Mouse (Mus musculus) limb, embryonic 12.5 days (tissue): Measurements from ENCODE around the gene Gm525. TPM values are rescaled to one million over a fixed set of nuclear protein-coding genes. Genes with fewer than 3 reads are reported as not detected.

Experiments
- ATAC-seq: fragments of 200-750 bp; cut with Nextera tagmentation; 2 replicates; pipeline ENCODE4 v1.8.0; 2017; ENCODE audit warnings: low read depth, moderate TSS enrichment; ENCODE audit not compliant: insufficient number of reproducible peaks, insufficient read depth, low FRiP score, low TSS enrichment
- H3K27ac ChIP-seq: fragments of 300-500 bp; sonication (generic); 2 replicates; pipeline ENCODE4 v1.5.1; 2016; ENCODE audit warnings: mild to moderate bottlenecking, moderate library complexity
- H3K27me3 ChIP-seq: fragments of 300-500 bp; sonication (generic); 2 replicates; pipeline ENCODE4 v1.6.1; 2016; ENCODE audit warnings: mild to moderate bottlenecking, moderate library complexity
- H3K36me3 ChIP-seq: fragments of 300-500 bp; sonication (generic); 2 replicates; pipeline ENCODE4 v1.6.1; 2016; ENCODE audit warnings: mild to moderate bottlenecking, moderate library complexity
- H3K4me1 ChIP-seq: fragments of 300-500 bp; sonication (generic); replicated peaks from 2 replicates; pipeline ENCODE4 v1.6.1; 2016
- H3K4me2 ChIP-seq: fragments of 300-500 bp; sonication (generic); 2 replicates; pipeline ENCODE4 v1.6.1; 2016; ENCODE audit warnings: mild to moderate bottlenecking, moderate library complexity
- H3K4me3 ChIP-seq: fragments of 300-500 bp; sonication (generic); replicated peaks from 2 replicates; pipeline ENCODE4 v1.5.1; 2016; ENCODE audit warnings: mild to moderate bottlenecking
- H3K9ac ChIP-seq: fragments of 300-500 bp; sonication (generic); replicated peaks from 2 replicates; pipeline ENCODE4 v1.6.1; 2016; ENCODE audit warnings: mild to moderate bottlenecking, moderate library complexity
- H3K9me3 ChIP-seq: fragments of 300-500 bp; sonication (generic); 2 replicates; pipeline ENCODE4 v1.6.1; 2016; ENCODE audit warnings: mild to moderate bottlenecking, moderate library complexity
- WGBS: fragments of 180-500 bp; shearing (Covaris S2); methylation state at CpG from one replicate; pipeline ENCODE4 v1.1.7; 2016; 5-methylcytosine and 5-hydroxymethylcytosine counted together
- polyA plus RNA-seq: library from polyadenylated mRNA; unstranded; fragments of >200 nt; fragmentation: Nextera tagmentation; extraction: Ambion mirVana; gene quantifications from 2 replicates; pipeline ENCODE4 v1.2.1, GENCODE M21; 2016

Gm525 gene
- polyA plus RNA-seq, 1 experiment from 2014 or later, result 0.83 TPM

DNA sequence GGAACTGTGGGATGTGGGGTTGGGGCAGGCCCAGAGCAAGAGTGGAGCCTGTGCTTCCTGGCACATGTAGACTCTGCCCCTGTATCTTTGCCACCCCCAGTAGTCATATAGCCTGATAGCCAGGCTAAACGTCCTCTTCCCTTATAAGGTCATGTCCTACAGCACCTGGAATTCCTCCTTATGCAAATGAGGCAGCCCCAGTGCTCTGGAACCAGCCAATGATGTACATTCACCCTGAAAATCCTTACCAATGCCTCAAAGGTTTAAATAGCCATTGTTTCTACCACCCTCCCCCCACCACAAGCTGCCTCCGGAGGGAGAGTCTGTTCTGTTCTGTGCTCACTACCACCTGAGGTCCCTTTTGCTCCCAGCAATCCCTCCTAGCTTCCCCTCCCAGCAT, 60.6 kb downstream of the Gm525 start:
- Histone ChIP-seq H3K9ac (no peak overlapping the region), H3K27me3 (no peaks in the 10 kb centered on the region; the same call in none of the 2 replicates), H3K4me1 (peaks cover 3% of the 10 kb centered on the region; the same call in 1 of the 2 replicates), H3K4me2 (no peak overlapping the region), H3K9me3 (peaks cover 6% of the 10 kb centered on the region), H3K36me3 (no peaks in the 10 kb centered on the region), H3K4me3 (no peak overlapping the region), H3K27ac (no peak overlapping the region)
- no peak for ATAC-seq
- 47% methylated on average over 2 of the region's 2 CpGs for WGBS

DNA sequence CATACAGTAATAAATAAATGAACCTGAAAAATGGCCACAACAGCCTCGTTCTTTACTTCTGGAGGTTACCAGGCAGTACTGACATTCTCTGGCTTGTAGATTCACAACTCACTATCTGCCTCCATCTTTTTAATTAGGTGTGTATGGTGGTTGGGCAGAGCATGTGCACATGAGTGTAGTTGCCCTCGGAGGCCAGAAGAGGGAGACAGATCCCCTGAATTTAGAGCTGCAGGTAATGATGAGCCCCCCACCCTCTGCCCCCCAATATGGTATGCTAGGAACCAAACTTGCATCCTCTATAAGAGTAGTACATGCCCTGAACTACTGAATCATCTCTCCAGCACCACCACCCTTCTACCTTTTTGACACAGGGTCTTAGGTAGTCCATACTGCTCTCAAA, 64.3 kb downstream of the Gm525 start:
- Histone ChIP-seq H3K27me3 (no peaks in the 10 kb centered on the region), H3K4me3 (no peak overlapping the region), H3K27ac (no peak overlapping the region), H3K9me3 (peaks cover 13% of the 10 kb centered on the region), H3K36me3 (no peaks in the 10 kb centered on the region), H3K4me1 (peaks cover 10% of the 10 kb centered on the region), H3K9ac (no peak overlapping the region), H3K4me2 (no peak overlapping the region)
- whole genome bisulfite sequencing, result 92% methylated on average over 2 of the region's 2 CpGs
- ATAC-seq, result no peak

Other genes starting within 250 kb of the Gm525 start
- 15.3 and 16.7 TPM in 2 replicates for gene Akap1, start 209.3 kb upstream of the Gm525 start, polyA plus RNA-seq
- gene Scpep1, start 118.4 kb upstream of the Gm525 start, polyA plus RNA-seq, result 68.8 and 71.2 TPM in 2 replicates
- not detected in 2 replicates for gene Elobl, start 106.9 kb upstream of the Gm525 start, polyA plus RNA-seq
- 31.7 and 33.6 TPM in 2 replicates for gene Coil, start 103.6 kb upstream of the Gm525 start, polyA plus RNA-seq
- gene Trim25, start 74.5 kb upstream of the Gm525 start, polyA plus RNA-seq, result 4.4 and 4.8 TPM in 2 replicates
- 5.5 and 6.6 TPM in 2 replicates for gene Dgke, start 7.0 kb upstream of the Gm525 start, polyA plus RNA-seq
- gene Nog, start 228.5 kb downstream of the Gm525 start, polyA plus RNA-seq, result 11.1 TPM in 2 replicates